Mouse (Mus musculus) midbrain, embryonic 11.5 days (tissue): ENCODE data around the gene Prcd. TPM values are rescaled to one million over a fixed set of nuclear protein-coding genes. Genes with fewer than 3 reads are reported as not detected.
"Not testable (repeated sequence)": the region's sequence is repeated elsewhere in the genome, so short reads cannot be mapped to it uniquely, and the experiment has no call there.

Experiments used
- ATAC-seq: fragments of 200-750 bp; cut with Nextera tagmentation; 2 replicates; pipeline ENCODE4 v1.8.0; 2017; ENCODE audit warnings: moderate TSS enrichment, moderate library complexity; ENCODE audit not compliant: low FRiP score
- DNase-seq: peaks from one replicate; pipeline ENCODE4 v3.0.0; 2015; ENCODE audit warnings: low spot score; ENCODE audit errors: missing footprints
- H3K27ac ChIP-seq: fragments of 300-500 bp; sonication (generic); 2 replicates; pipeline ENCODE4 v1.5.1; 2014; ENCODE audit warnings: low read depth, low read length
- H3K27me3 ChIP-seq: fragments of 300-500 bp; sonication (generic); 2 replicates; pipeline ENCODE4 v1.6.1; 2014; ENCODE audit warnings: mild to moderate bottlenecking, low read length, moderate library complexity, mixed read lengths; ENCODE audit not compliant: control insufficient read depth, insufficient read depth
- H3K36me3 ChIP-seq: fragments of 300-500 bp; sonication (generic); 2 replicates; pipeline ENCODE4 v1.6.1; 2014; ENCODE audit warnings: mild to moderate bottlenecking, low read length, moderate library complexity, mixed read lengths; ENCODE audit not compliant: control insufficient read depth, insufficient read depth
- H3K4me1 ChIP-seq: fragments of 300-500 bp; sonication (generic); 2 replicates; pipeline ENCODE4 v1.6.1; 2014; ENCODE audit warnings: low read length; ENCODE audit not compliant: control insufficient read depth, insufficient read depth
- H3K4me2 ChIP-seq: fragments of 300-500 bp; sonication (generic); 2 replicates; pipeline ENCODE4 v1.6.1; 2014; ENCODE audit warnings: mild to moderate bottlenecking, moderate library complexity
- H3K4me3 ChIP-seq: fragments of 300-500 bp; sonication (generic); 2 replicates; pipeline ENCODE4 v1.5.1; 2014; ENCODE audit warnings: low read depth, low read length
- H3K9ac ChIP-seq: fragments of 300-500 bp; sonication (generic); 2 replicates; pipeline ENCODE4 v1.6.1; 2014; ENCODE audit warnings: low read length
- H3K9me3 ChIP-seq: fragments of 300-500 bp; sonication (generic); 2 replicates; pipeline ENCODE4 v1.6.1; 2016; ENCODE audit warnings: low read length; ENCODE audit not compliant: control insufficient read depth
- WGBS: fragments of 180-500 bp; shearing (Covaris S2); extraction: QIAGEN DNeasy Blood & Tissue Kit; methylation state at CpG from one replicate; pipeline ENCODE4 v1.1.7; 2014; 5-methylcytosine and 5-hydroxymethylcytosine counted together
- polyA plus RNA-seq: library from polyadenylated mRNA; unstranded; fragments of >200 nt; fragmentation: Nextera tagmentation; extraction: Ambion mirVana; gene quantifications from 2 replicates; pipeline ENCODE4 v1.2.1, GENCODE M21; 2014

The Prcd gene
- polyA plus RNA-seq = 0.22 and 1.0 TPM in 2 replicates

- WGBS = 5% methylated on average over 10 of the region's 10 CpGs
- Histone ChIP-seq H3K27me3 (peaks cover 39% of the 10 kb centered on the region), H3K27ac (no peak within 1 kb of the TSS), H3K4me2 (peak within 1 kb of the TSS; percentile 90), H3K4me1 (peaks cover 26% of the 10 kb centered on the region), H3K9ac (peak within 1 kb of the TSS; percentile 69), H3K4me3 (peak within 1 kb of the TSS; percentile 49), H3K36me3 (no peaks in the 10 kb centered on the region), H3K9me3 (no peaks in the 10 kb centered on the region)
- ATAC-seq = no peak
- DNase-seq = no peak
Measured at GRCm38 (mm10) chr11:116653234-116653633, at the start of gene Prcd. Prcd (plus strand) TSS chr11:116653534.

GRCm38 (mm10) chr11:116604097-116604496 lies 49.2 kb upstream of the Prcd start:
- no peak for ATAC-seq
- H3K36me3 ChIP-seq = no peaks in the 10 kb centered on the region
- no peaks in the 10 kb centered on the region for H3K4me1 ChIP-seq
- DNase-seq = no peak
- H3K4me3 ChIP-seq = no peak overlapping the region
- H3K27me3 ChIP-seq = no peaks in the 10 kb centered on the region
- no peak overlapping the region for H3K27ac ChIP-seq
- H3K9ac ChIP-seq = no peak overlapping the region
- no peaks in the 10 kb centered on the region for H3K9me3 ChIP-seq
- H3K4me2 ChIP-seq = no peak overlapping the region
- 91% methylated on average over 12 of the region's 12 CpGs for whole genome bisulfite sequencing

GRCm38 (mm10) chr11:116607717-116608116 lies 45.6 kb upstream of the Prcd start:
- Histone ChIP-seq H3K9ac (no peak overlapping the region), H3K27me3 (no peaks in the 10 kb centered on the region), H3K36me3 (no peaks in the 10 kb centered on the region), H3K27ac (no peak overlapping the region), H3K4me1 (no peaks in the 10 kb centered on the region), H3K4me2 (no peak overlapping the region), H3K4me3 (no peak overlapping the region), H3K9me3 (no peaks in the 10 kb centered on the region)
- WGBS = 98% methylated on average over 3 of the region's 3 CpGs
- ATAC-seq (no peak), DNase-seq (no peak)

- Histone ChIP-seq H3K27ac (no peak overlapping the region), H3K4me3 (no peak overlapping the region), H3K4me1 (no peaks in the 10 kb centered on the region), H3K36me3 (no peaks in the 10 kb centered on the region), H3K4me2 (no peak overlapping the region), H3K9me3 (no peaks in the 10 kb centered on the region), H3K9ac (no peak overlapping the region), H3K27me3 (no peaks in the 10 kb centered on the region)
- WGBS = 86% methylated on average over 15 of the region's 15 CpGs
- no peak for DNase-seq
- no peak for ATAC-seq
Measured at GRCm38 (mm10) chr11:116609965-116610630, 43.2 kb upstream of the Prcd start.

GRCm38 (mm10) chr11:116611168-116611567 lies 42.2 kb upstream of the Prcd start:
- not testable (repeated sequence) for H3K4me1 ChIP-seq, H3K27me3 ChIP-seq, ATAC-seq, H3K4me3 ChIP-seq, DNase-seq, H3K27ac ChIP-seq, H3K9me3 ChIP-seq, H3K4me2 ChIP-seq, H3K9ac ChIP-seq, H3K36me3 ChIP-seq
- WGBS = 88% methylated on average over 9 of the region's 9 CpGs

GRCm38 (mm10) chr11:116611883-116612282 lies 41.5 kb upstream of the Prcd start:
- Histone ChIP-seq H3K27me3 (no peaks in the 10 kb centered on the region), H3K9ac (no peak overlapping the region), H3K4me1 (no peaks in the 10 kb centered on the region), H3K36me3 (no peaks in the 10 kb centered on the region), H3K9me3 (no peaks in the 10 kb centered on the region), H3K4me3 (no peak overlapping the region), H3K27ac (no peak overlapping the region), H3K4me2 (no peak overlapping the region)
- DNase-seq (no peak), ATAC-seq (no peak)
- WGBS = 92% methylated on average over 9 of the region's 9 CpGs

GRCm38 (mm10) chr11:116612554-116612953 lies 40.8 kb upstream of the Prcd start:
- DNase-seq = no peak
- H3K4me3 ChIP-seq = no peak overlapping the region
- H3K9ac ChIP-seq = no peak overlapping the region
- no peak overlapping the region for H3K27ac ChIP-seq
- WGBS = 82% methylated on average over 1 of the region's 1 CpGs
- no peak overlapping the region for H3K4me2 ChIP-seq
- no peaks in the 10 kb centered on the region for H3K27me3 ChIP-seq
- no peaks in the 10 kb centered on the region for H3K9me3 ChIP-seq
- no peak for ATAC-seq
- no peaks in the 10 kb centered on the region for H3K36me3 ChIP-seq
- H3K4me1 ChIP-seq = no peaks in the 10 kb centered on the region

- Histone ChIP-seq H3K27ac (no peak overlapping the region), H3K4me3 (no peak overlapping the region), H3K4me2 (no peak overlapping the region), H3K9me3 (no peaks in the 10 kb centered on the region), H3K9ac (no peak overlapping the region), H3K36me3 (no peaks in the 10 kb centered on the region), H3K27me3 (no peaks in the 10 kb centered on the region), H3K4me1 (no peaks in the 10 kb centered on the region)
- 92% methylated on average over 6 of the region's 6 CpGs for WGBS
- DNase-seq (no peak), ATAC-seq (no peak)
Measured at GRCm38 (mm10) chr11:116613234-116613633, 40.1 kb upstream of the Prcd start.

- ATAC-seq (no peak), DNase-seq (no peak)
- 49% methylated on average over 15 of the region's 15 CpGs for WGBS
- Histone ChIP-seq H3K4me2 (no peak overlapping the region), H3K27me3 (no peaks in the 10 kb centered on the region), H3K9me3 (no peaks in the 10 kb centered on the region), H3K36me3 (no peaks in the 10 kb centered on the region), H3K4me3 (no peak overlapping the region), H3K4me1 (0 out of 2 replicates have a peak, but pooled peaks cover 2% of the 10 kb centered on the region), H3K9ac (no peak overlapping the region), H3K27ac (no peak overlapping the region)
Measured at GRCm38 (mm10) chr11:116615735-116616437, 37.4 kb upstream of the Prcd start.
